11 mouse cellular contexts compared by ENCODE assay signal in genomic region chr19:57600233-57600929, GRCm38 (mm10). TPM values are rescaled to one million over a fixed set of nuclear protein-coding genes. Genes with fewer than 3 reads are reported as not detected.
DNase-seq lines count a peak whose midpoint lies in the region; ATAC-seq and TF ChIP-seq lines count a peak whose summit lies in the region.
"Had no signal": no experiment of that assay in that cellular context is flagged by ENCODE, and none has a peak within 500 bp of the region (broad histone marks: within the 10 kb centered on the region; RNA-seq: fewer than 3 reads in every experiment).

No protein-coding gene starts in this region.

- no peaks in the 10 kb centered on the region for H3K27me3 ChIP-seq in kidney, adult 2 months (replicated peaks; ENCODE audit: control insufficient read depth, insufficient read depth, low read length)
- no peaks in the 10 kb centered on the region for H3K27me3 ChIP-seq in liver, embryonic 12.5 days (replicated peaks)
- H3K27me3 ChIP-seq in hindbrain, embryonic 16.5 days (replicated peaks; ENCODE audit: control insufficient read depth, insufficient read depth, low read length) = no peaks in the 10 kb centered on the region
- H3K27me3 ChIP-seq: forebrain, embryonic 15.5 days had no signal

- peak overlapping the region; percentile 41 for H3K4me2 ChIP-seq in liver, embryonic 12.5 days
- no peak overlapping the region for H3K4me2 ChIP-seq in hindbrain, embryonic 16.5 days (ENCODE audit: low read length)
- H3K4me2 ChIP-seq: hindbrain, embryonic 14.5 days had no signal

- no peaks in the 10 kb centered on the region for H3K36me3 ChIP-seq in kidney, adult 2 months (ENCODE audit: control insufficient read depth, insufficient read depth, low read length)
- H3K36me3 ChIP-seq in liver, embryonic 12.5 days = no peaks in the 10 kb centered on the region
- H3K36me3 ChIP-seq in hindbrain, embryonic 16.5 days (ENCODE audit: control insufficient read depth, insufficient read depth, low read length) = no peaks in the 10 kb centered on the region
- H3K36me3 ChIP-seq: forebrain, embryonic 15.5 days had no signal

- 49% methylated on average over 16 of the region's 16 CpGs for WGBS in kidney, adult 2 months
- 39% methylated on average over 16 of the region's 16 CpGs for WGBS in liver, embryonic 12.5 days (ENCODE audit: insufficient replicate concordance)
- WGBS in hindbrain, embryonic 16.5 days = 71% methylated on average over 16 of the region's 16 CpGs

- peak; percentile 24 for DNase-seq in kidney, adult 2 months
- DNase-seq in kidney, adult 18-20 months = no peak
- DNase-seq in NIH3T3 (ENCODE audit: low read depth) = peak; percentile 36
- DNase-seq in lung, postnatal 25 days (ENCODE audit: low spot score) = peak; percentile 52
- DNase-seq in adrenal gland, postnatal 25 days = no peak
- no peak for DNase-seq in adrenal gland, adult 2 months
- DNase-seq: layer of hippocampus, adult 9-11 months had no signal

- no peaks in the 10 kb centered on the region for H3K9me3 ChIP-seq in liver, embryonic 12.5 days (replicated peaks)
- peaks cover 3% of the 10 kb centered on the region; the same call in 1 of the 2 replicates for H3K9me3 ChIP-seq in hindbrain, embryonic 16.5 days (ENCODE audit: control insufficient read depth, low read length)
- H3K9me3 ChIP-seq: forebrain, embryonic 15.5 days had no signal

- no peak overlapping the region for H3K27ac ChIP-seq in kidney, adult 2 months (ENCODE audit: insufficient read depth, low read depth, low read length)
- peak overlapping the region; percentile 62 for H3K27ac ChIP-seq in liver, embryonic 12.5 days
- no peak overlapping the region for H3K27ac ChIP-seq in hindbrain, embryonic 16.5 days (ENCODE audit: low read depth, low read length)
- H3K27ac ChIP-seq: hindbrain, embryonic 14.5 days had no signal

- ATAC-seq in liver, embryonic 12.5 days = peak; percentile 24; the same call in 1 of the 2 replicates
- ATAC-seq in hindbrain, embryonic 16.5 days = no peak
- ATAC-seq: forebrain, embryonic 15.5 days had no signal

- no peak for TF ChIP-seq POLR2A in kidney, adult 2 months (IDR thresholded peaks at IDR 0.05; ENCODE audit: low read depth, low read length)

- no peak for TF ChIP-seq CTCF in kidney, adult 2 months (conservative IDR thresholded peaks at IDR 0.05; ENCODE audit: insufficient read depth, insufficient read length, low read depth, low read length)

- H3K4me1 ChIP-seq in kidney, adult 2 months (ENCODE audit: control insufficient read depth, insufficient read depth, low read length) = no peaks in the 10 kb centered on the region
- peaks cover 26% of the 10 kb centered on the region for H3K4me1 ChIP-seq in liver, embryonic 12.5 days
- H3K4me1 ChIP-seq in hindbrain, embryonic 16.5 days (ENCODE audit: control insufficient read depth, insufficient read depth, low read depth, low read length) = no peaks in the 10 kb centered on the region; the same call in 1 of the 2 replicates

- no peak overlapping the region for H3K4me3 ChIP-seq in kidney, adult 2 months (ENCODE audit: insufficient read depth, low read depth, low read length)
- no peak overlapping the region for H3K4me3 ChIP-seq in liver, embryonic 12.5 days
- no peak overlapping the region for H3K4me3 ChIP-seq in hindbrain, embryonic 16.5 days (ENCODE audit: low read length)
- H3K4me3 ChIP-seq: forebrain, embryonic 15.5 days had no signal

- peak overlapping the region; percentile 27; the same call in 1 of the 2 replicates for H3K9ac ChIP-seq in liver, embryonic 12.5 days
- no peak overlapping the region for H3K9ac ChIP-seq in hindbrain, embryonic 16.5 days (ENCODE audit: low read depth, low read length)
- H3K9ac ChIP-seq: forebrain, embryonic 15.5 days; hindbrain, embryonic 14.5 days had no signal

RNA-seq across cellular contexts. Expression of gene Atrnl1, which starts 10.5 kb away (rescaled TPM):
- polyA plus RNA-seq in kidney, adult 2 months (2012; rRNA removed) = 13.4 and 13.7 TPM in 2 replicates
- 1.8 and 2.0 TPM in 2 replicates for polyA plus RNA-seq in liver, embryonic 12.5 days (2016; fragmentation: Nextera tagmentation; extraction: Ambion mirVana)
- polyA plus RNA-seq in hindbrain, embryonic 16.5 days (2015; fragmentation: Nextera tagmentation; extraction: Ambion mirVana) = 5.3 and 6.5 TPM in 2 replicates
- total RNA-seq in adrenal gland, postnatal 25 days (2021) = 26.9 and 29.3 TPM in 2 replicates
- total RNA-seq in adrenal gland, adult 2 months (2021) = 10 to 100 TPM; 23.4 to 24.4 TPM
- polyA plus RNA-seq in adrenal gland, adult 2 months (2012; rRNA removed) = 5.7 and 6.0 TPM in 2 replicates

Comparison
In these comparisons a context has a peak if more than half of its experiments do, and no peak if none do; other contexts are left out.
1. DNase-seq: peak in kidney, adult 2 months (single experiment), NIH3T3 (single experiment) and lung, postnatal 25 days (single experiment); none in kidney, adult 18-20 months (single experiment), adrenal gland, postnatal 25 days (single experiment) and adrenal gland, adult 2 months (single experiment).